In the genomic region with DNA sequence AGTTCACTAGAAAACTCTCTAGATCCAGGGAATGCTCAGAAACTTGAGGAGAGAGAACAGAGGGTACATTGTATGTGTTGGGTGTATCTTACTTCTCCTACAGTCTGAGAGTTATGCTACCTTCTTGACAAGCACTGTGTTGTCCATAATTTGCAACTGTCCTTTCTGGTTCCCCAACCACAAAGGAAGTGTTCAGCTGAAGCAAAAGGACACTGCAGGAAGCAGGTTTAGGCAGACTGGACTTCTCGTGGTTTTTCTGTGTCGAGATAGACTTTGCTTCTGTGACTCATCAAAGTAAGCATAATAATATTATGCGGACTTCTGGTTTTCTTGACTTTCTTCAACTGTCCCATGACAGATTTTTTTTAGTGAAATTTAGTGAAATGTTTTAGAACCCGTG, we compare ENCODE assay signal across 30 mouse cellular contexts.
"Had no signal": no experiment of that assay in that cellular context is flagged by ENCODE, and none has a peak within 500 bp of the region (broad histone marks: within the 10 kb centered on the region; RNA-seq: fewer than 3 reads in every experiment).

No protein-coding gene starts in this region.

- H3K4me3 ChIP-seq: left cerebral cortex, adult 2 months; limb, embryonic 10.5 days; limb, embryonic 12.5 days; limb, embryonic 13.5 days; limb, embryonic 15.5 days; liver, embryonic 12.5 days; liver, embryonic 13.5 days; liver, embryonic 15.5 days; lung, embryonic 15.5 days; megakaryocyte, embryonic 14.5 days; midbrain, embryonic 10.5 days; midbrain, embryonic 12.5 days; midbrain, embryonic 13.5 days; midbrain, embryonic 15.5 days; myocyte had no signal

- H3K27ac ChIP-seq: left cerebral cortex, adult 2 months; limb, embryonic 10.5 days; limb, embryonic 12.5 days; limb, embryonic 13.5 days; limb, embryonic 15.5 days; liver, embryonic 12.5 days; liver, embryonic 13.5 days; liver, embryonic 14.5 days; liver, embryonic 15.5 days; lung, embryonic 15.5 days; macrophage; midbrain, embryonic 10.5 days; midbrain, embryonic 12.5 days; midbrain, embryonic 13.5 days; midbrain, embryonic 15.5 days had no signal

- ATAC-seq: liver, embryonic 12.5 days; liver, postnatal 0 days; lung, postnatal 0 days; midbrain, embryonic 13.5 days; midbrain, embryonic 15.5 days; midbrain, embryonic 16.5 days had no signal

- H3K4me1 ChIP-seq: limb, embryonic 12.5 days; limb, embryonic 15.5 days; liver, embryonic 12.5 days; liver, embryonic 13.5 days; liver, embryonic 15.5 days; lung, embryonic 15.5 days; midbrain, embryonic 10.5 days; midbrain, embryonic 12.5 days; midbrain, embryonic 13.5 days; midbrain, embryonic 15.5 days had no signal

- DNase-seq: left cerebral cortex, postnatal 4 days; liver; liver, embryonic 13.5 days; liver, postnatal 0 days; lung, adult 18-20 months; lung, adult 2 months; lung, embryonic 14.5 days; lung, postnatal 10 days; lung, postnatal 14 days; lung, postnatal 36 days; lung, postnatal 4 days; midbrain, embryonic 14.5 days had no signal
